Mouse (Mus musculus): ENCODE measurements around the gene Nup85. TPM values are rescaled to one million over a fixed set of nuclear protein-coding genes. Genes with fewer than 3 reads are reported as not detected.

The Nup85 gene
- polyA plus RNA-seq, 1 experiment from 2014 or later, result 109 TPM

DNA sequence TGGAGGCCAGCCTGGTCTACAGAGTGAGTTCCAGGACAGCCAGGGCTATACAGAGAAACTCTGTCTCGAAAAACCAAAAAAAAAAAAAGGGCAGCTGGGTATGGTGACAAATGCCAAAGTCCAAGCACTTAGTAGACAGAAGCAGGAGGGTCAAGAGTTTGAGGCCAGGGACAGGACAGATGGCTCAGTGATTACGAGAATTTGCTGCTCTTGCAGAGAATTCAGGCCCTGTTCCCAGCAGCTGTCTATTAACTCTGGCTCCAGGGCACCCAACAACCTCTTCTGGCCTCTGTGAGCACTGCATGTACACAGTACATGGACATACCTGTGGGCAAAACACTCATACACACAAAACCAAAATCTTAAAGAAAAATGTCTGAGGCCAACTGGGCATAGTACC lies 53.8 kb downstream of the Nup85 start:
- WGBS, result 90% methylated on average over 2 of the region's 2 CpGs
- Histone ChIP-seq H3K27me3 (peaks cover 16% of the 10 kb centered on the region), H3K9ac (no peak overlapping the region), H3K36me3 (peaks cover 68% of the 10 kb centered on the region), H3K4me3 (no peak overlapping the region), H3K4me1 (replicated peaks) (peaks cover 8% of the 10 kb centered on the region), H3K27ac (no peak overlapping the region), H3K9me3 (no peaks in the 10 kb centered on the region), H3K4me2 (no peak overlapping the region)
- ATAC-seq (ENCODE audit: low FRiP score), result no peak

DNA sequence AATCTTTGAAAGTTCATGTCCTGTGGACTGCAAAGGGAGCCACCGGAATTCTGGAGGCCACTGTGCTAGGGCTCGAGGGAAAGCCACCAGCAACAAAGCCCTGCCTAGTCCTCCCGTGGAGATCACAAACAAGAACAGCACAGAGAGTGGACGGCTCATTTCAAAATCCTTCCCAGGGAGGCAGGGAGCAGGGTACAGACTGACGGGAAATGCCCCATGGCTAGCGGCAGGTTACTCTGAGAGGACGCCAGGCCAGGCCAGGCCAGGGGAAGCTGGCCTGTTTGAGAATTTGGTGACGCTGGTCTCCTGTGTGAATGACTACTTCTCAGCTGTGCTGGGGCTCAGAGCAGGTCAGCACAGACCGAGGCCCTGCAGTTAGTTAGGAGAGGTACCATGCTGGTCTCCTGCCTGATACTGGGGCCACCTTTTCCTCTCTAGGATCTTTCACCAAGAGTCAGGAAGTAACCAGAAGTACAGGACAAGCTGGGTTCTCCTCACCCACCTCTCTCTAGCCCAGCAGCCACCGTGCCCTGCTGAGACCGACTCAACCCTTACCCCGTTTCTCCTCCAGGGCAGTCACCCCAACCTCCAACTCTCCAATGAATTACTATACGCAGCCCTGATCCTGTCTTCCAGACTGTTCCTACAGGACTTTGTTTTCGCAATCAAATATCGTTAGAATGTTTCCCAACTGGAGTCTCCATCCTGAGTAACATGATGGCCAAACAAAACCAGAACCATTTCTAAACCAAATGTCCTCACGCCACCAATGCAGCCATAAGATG lies 54.7 kb downstream of the Nup85 start:
- Histone ChIP-seq H3K27me3 (peaks cover 9% of the 10 kb centered on the region; the same call in 1 of the 2 replicates), H3K4me1 (replicated peaks) (no peaks in the 10 kb centered on the region), H3K9me3 (no peaks in the 10 kb centered on the region), H3K36me3 (peaks cover 76% of the 10 kb centered on the region), H3K27ac (no peak overlapping the region), H3K4me2 (no peak overlapping the region), H3K4me3 (no peak overlapping the region), H3K9ac (no peak overlapping the region)
- no peak for ATAC-seq (ENCODE audit: low FRiP score)
- WGBS, result 90% methylated on average over 16 of the region's 16 CpGs

DNA sequence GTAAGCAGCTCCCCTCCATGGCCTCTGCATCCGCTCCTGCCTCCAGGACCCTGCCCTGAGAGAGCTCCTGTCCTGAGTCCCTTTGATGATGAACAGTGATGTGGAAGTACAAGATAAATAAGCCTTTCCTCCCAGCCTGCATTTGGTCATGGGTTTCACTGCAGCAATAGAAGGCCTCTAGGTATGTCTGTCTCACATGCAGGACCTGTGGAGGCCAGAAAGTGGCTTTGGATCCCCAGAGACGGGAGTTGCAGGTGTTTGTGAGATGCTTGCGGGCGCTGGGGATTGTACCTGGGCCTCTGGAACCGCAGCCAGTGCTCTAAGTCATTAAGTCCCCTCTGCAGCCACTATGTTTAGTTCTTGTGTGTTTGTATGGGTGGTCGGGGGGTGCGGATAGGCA lies 55.7 kb downstream of the Nup85 start:
- no peaks in the 10 kb centered on the region for H3K9me3 ChIP-seq
- H3K36me3 ChIP-seq, result peaks cover 69% of the 10 kb centered on the region
- H3K27ac ChIP-seq, result no peak overlapping the region
- no peaks in the 10 kb centered on the region for H3K27me3 ChIP-seq
- no peak for ATAC-seq (ENCODE audit: low FRiP score)
- H3K4me1 ChIP-seq (replicated peaks), result no peaks in the 10 kb centered on the region
- H3K9ac ChIP-seq, result no peak overlapping the region
- no peak overlapping the region for H3K4me3 ChIP-seq
- no peak overlapping the region for H3K4me2 ChIP-seq
- WGBS, result 95% methylated on average over 7 of the region's 7 CpGs

DNA sequence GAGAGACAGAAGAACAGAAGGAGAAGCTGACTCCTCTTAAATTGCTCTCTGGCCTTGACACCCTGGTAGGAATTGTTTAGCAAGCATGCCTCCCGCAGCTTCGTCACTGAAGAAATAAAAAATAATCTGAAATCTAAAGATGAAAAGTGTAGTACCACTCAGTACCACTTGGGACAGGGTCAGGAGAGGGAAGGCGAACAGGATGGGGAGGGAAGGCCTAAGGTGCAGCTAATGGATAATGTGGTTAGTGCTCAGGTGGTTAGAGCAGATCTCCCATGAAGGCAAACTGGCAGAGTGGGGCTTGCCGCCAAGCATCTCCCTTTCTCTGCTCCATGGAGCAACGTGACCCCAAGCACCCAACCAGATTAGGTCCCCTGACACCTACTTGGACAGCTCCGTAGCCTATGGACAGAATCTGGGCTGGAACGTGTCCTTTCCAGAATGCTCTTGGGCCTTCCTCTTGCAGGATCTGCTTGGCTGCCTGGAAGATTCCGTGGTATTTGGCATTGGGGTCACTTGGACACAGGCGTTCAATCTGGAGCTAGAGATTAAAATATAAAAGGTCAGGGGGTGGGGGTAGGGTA lies 59.3 kb downstream of the Nup85 start:
- ATAC-seq (ENCODE audit: low FRiP score), result no peak
- 76% methylated on average over 9 of the region's 9 CpGs for WGBS
- H3K9me3 ChIP-seq, result no peaks in the 10 kb centered on the region
- H3K36me3 ChIP-seq, result peaks cover 44% of the 10 kb centered on the region
- no peak overlapping the region for H3K4me3 ChIP-seq
- H3K9ac ChIP-seq, result no peak overlapping the region
- H3K4me1 ChIP-seq (replicated peaks), result peaks cover 16% of the 10 kb centered on the region
- H3K27ac ChIP-seq, result no peak overlapping the region
- H3K27me3 ChIP-seq, result no peaks in the 10 kb centered on the region
- no peak overlapping the region for H3K4me2 ChIP-seq

DNA sequence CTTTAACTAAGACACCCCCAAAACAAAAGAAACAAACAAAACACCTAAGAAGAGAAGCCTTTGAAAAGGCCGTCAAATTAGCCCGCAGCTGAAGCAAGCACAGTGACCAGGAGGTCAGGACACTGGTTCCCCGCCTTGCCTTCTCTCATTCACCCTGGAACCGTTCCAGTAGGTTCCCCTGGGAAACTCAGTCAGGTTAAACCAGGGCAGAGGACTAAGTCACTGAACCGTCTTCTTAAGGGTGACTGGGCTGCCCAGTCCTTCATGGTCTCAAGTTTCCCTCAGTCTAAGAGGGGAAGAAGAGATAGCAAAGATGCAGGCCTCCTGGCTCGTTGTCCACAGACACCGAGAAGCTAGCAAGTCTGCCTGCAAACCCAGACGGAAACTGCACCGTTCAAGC lies 61.6 kb downstream of the Nup85 start:
- Histone ChIP-seq H3K4me2 (no peak overlapping the region), H3K9ac (no peak overlapping the region), H3K27me3 (no peaks in the 10 kb centered on the region), H3K4me3 (no peak overlapping the region), H3K36me3 (peaks cover 26% of the 10 kb centered on the region), H3K9me3 (no peaks in the 10 kb centered on the region), H3K4me1 (replicated peaks) (peaks cover 18% of the 10 kb centered on the region), H3K27ac (no peak overlapping the region)
- 82% methylated on average over 9 of the region's 9 CpGs for WGBS
- ATAC-seq (ENCODE audit: low FRiP score), result no peak

DNA sequence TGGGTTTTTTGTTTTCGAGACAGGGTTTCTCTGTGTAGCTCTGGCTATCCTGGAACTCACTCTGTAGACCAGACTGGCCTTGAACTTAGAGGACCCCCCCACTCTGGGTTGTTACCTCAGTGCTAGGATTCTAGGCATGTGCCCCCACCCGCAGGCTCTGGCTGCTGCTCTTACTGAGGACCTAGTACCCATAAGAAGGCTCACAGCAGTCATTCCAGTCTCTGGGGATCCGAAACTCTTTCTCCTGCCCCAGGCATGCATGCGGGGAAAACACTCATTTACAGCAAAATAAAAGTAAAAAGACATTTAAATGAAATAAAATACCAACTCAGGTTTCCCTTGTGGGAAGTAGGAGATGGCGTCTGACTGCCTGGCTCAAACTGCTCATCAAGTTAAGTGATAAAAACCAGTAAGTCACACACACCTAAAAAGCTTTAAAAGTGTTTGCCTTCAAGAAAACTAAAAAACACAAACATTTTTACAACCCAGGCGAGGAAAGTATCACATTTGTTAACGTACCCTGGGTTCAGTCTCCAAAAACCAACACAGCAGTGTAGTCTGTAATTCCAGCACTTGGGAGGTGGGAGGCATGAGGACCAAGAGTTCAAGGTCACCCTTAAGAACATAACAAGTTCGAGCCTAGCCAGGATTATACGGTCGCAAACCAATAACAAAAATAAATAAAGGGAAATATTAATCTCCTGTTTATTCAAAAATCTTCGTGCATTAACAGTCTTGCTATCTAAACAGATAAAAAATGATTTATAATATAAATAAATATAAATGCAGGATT lies 62.8 kb downstream of the Nup85 start:
- Histone ChIP-seq H3K27me3 (no peaks in the 10 kb centered on the region), H3K27ac (no peak overlapping the region), H3K4me2 (peak overlapping the region; percentile 89), H3K4me3 (peak overlapping the region; percentile 76), H3K9me3 (no peaks in the 10 kb centered on the region), H3K36me3 (peaks cover 17% of the 10 kb centered on the region), H3K4me1 (replicated peaks) (peaks cover 18% of the 10 kb centered on the region), H3K9ac (peak overlapping the region; percentile 78)
- ATAC-seq (ENCODE audit: low FRiP score), result no peak
- WGBS, result 51% methylated on average over 11 of the region's 11 CpGs

DNA sequence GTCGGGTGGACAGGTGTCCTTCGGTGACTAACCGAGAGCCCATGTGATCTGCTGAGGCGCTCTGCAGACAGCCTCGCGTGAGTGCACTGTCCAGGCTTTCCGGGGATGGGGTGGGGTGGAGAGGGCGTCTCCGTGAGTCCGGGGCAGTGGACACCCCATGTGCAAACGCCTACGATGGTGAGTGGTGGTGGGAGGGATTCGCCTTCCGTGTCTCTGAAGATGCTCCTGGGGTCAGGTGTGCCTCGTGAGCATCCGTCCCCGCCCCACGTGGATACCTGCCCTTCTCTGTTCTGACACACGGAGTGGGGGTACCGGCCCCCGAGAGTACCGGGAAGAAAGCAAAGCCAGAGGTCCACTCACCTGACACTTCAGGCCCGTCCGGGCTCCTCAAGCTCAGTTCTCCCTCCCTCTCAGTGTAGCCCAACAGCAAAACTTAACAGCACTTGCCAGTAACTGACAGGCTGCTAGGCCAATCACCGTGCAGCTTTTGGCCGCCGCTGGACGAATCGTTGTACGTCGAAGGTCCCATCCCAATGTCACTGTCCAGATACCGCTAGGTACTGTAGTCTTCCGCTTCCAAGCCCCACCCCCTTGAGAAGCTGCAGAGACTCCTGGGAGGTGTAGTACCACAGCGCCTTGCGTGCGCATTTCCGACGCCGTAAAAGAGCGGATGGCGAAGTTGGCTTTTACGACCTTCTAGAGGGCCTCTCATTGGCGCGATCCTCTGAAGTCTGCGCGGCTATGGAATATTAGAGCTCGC lies 63.7 kb downstream of the Nup85 start, which contains the start of gene Slc25a19:
Gene Slc25a19, minus strand, starts transcription at position 591 of the 760 bp plus-strand sequence.
- under 1% methylated on average over 47 of the region's 47 CpGs for WGBS

DNA sequence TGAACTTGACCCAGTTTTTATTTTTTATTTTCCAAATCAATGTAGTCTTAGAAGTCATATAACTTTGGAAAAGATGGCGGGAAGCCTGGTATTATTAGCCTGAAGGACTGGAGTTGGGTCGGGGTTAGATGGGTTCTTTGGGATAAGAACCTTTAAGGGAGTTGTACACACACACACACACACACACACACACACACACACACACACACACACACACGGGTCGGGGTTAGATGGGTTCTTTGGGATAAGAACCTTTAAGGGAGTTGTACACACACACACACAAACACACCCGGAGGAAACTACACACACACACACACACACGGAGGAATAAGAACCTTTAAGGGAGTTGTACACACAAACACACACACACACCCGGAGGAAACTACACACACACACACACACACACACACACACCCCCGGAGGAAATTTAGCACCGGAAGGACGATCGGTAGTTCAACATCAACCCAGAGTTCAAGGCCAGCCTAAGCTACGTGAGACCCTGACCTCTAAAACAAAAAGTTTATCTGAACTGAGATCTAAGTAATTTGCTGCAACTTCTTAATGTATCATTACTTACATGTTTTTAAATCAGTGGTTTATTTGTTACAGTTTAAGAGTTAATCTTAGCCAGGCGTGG lies 64.3 kb downstream of the Nup85 start:
- ATAC-seq (ENCODE audit: low FRiP score), result peak; percentile 4; the same call in 1 of the 2 replicates

More for the DNA sequence above, 63.7 kb downstream of the Nup85 start, which contains the start of gene Slc25a19:
- Histone ChIP-seq H3K27ac (peak within 1 kb of the TSS; percentile 48), H3K36me3 (peaks cover 9% of the 10 kb centered on the region), H3K4me2 (peak within 1 kb of the TSS; percentile 89), H3K9me3 (no peaks in the 10 kb centered on the region), H3K4me1 (replicated peaks) (peaks cover 18% of the 10 kb centered on the region), H3K4me3 (peak within 1 kb of the TSS; percentile 76), H3K27me3 (no peaks in the 10 kb centered on the region), H3K9ac (peak within 1 kb of the TSS; percentile 78)
- peak; percentile 99 for ATAC-seq (ENCODE audit: low FRiP score)

DNA sequence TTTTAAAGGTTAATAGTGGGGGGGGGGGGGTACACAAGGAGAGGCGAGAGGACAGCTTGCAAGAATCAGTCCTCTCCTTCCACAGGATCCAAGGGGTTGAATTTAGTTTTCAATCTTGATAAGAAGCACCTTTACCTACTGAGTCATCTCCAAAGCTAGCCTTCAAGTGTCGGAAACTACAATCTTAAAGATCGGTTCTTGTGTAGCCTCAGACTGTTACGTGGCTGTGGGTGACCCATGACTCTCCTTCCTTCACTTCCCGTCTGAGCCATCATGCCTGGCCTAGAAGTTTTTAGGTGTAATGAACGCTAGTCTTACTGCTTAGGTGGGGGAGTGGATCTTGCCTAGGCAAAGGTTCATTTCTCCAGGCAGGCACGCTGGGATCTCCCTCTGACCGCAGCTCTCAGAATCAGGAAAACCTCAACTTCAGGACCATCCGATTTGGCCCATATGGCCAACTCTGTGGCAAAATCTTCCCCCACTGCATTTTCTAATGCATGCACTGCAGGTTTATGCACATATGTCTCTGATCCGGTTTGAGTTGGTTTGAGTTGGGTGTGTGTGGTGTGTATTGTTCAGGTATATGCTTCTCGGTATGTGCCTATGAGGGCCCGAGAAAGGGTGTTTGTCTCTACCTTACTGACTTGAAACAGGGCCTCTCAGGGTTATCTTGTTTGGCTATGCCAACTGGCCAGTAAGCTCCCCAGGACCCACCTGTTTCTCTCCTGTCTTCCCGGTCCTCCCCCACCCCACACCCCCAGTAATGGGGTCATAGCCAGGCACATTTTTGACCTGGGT lies 65.7 kb downstream of the Nup85 start:
- Histone ChIP-seq H3K27ac (no peak overlapping the region), H3K9ac (no peak overlapping the region), H3K4me1 (replicated peaks) (peaks cover 18% of the 10 kb centered on the region), H3K4me2 (no peak overlapping the region), H3K27me3 (no peaks in the 10 kb centered on the region), H3K9me3 (no peaks in the 10 kb centered on the region), H3K4me3 (no peak overlapping the region), H3K36me3 (no peaks in the 10 kb centered on the region)
- ATAC-seq (ENCODE audit: low FRiP score), result no peak
- WGBS, result 89% methylated on average over 13 of the region's 13 CpGs

More for the DNA sequence above, 64.3 kb downstream of the Nup85 start:
- H3K27ac ChIP-seq, result no peak overlapping the region
- H3K4me2 ChIP-seq, result peak overlapping the region; percentile 51
- peak overlapping the region; percentile 76 for H3K4me3 ChIP-seq
- peaks cover 18% of the 10 kb centered on the region for H3K4me1 ChIP-seq (replicated peaks)
- 0 out of 2 replicates have a peak overlapping the region, but pooled peaks have one; percentile 39 for H3K9ac ChIP-seq
- WGBS, result 54% methylated on average over 13 of the region's 13 CpGs
- H3K36me3 ChIP-seq, result peaks cover 2% of the 10 kb centered on the region; the same call in 1 of the 2 replicates
- H3K27me3 ChIP-seq, result no peaks in the 10 kb centered on the region
- H3K9me3 ChIP-seq, result no peaks in the 10 kb centered on the region

DNA sequence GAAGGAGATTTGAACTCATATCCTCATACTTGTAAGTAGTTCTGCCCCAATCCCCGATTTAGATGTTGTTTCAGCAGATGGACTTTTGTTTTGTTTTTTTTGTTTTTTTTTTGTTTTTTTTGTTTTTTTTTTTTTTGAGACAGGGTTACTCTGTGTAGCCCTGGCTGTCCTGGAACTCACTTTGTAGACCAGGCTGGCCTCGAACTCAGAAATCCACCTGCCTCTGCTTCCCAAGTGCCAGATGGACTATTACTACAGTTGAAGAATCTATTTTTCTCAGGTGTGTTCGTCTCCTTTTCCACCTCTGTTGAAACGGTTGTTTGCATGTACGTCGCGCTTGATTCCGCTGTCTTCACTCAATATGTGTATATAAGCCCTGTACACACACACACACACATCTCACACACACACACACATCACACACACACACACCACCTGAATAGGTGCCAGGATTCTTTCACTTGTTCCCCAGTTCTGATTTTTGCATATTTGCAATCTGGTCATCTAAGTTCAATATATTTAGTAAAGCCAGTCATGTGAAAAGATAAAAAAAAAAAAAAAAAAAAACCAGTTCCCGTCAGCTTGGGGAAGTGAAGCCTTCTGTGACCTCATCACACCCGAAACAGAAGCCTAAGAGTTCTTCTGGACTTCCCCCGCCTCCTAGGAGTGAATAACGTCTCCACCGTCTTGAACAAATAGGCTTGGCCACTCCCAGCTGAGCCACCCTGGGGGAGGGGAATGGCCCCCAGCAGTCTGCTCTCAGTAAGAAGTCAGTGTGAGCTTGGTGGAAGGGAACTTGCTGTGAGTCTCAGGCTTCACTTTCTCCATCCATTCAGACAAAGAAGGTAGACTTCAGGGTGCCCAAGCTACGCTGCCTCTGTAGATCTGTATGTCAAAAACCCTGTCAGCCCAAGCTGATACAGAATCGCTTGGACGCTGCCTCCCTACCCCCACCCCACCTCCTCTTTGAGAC lies 66.6 kb downstream of the Nup85 start:
- Histone ChIP-seq H3K4me2 (no peak overlapping the region), H3K27me3 (no peaks in the 10 kb centered on the region), H3K27ac (no peak overlapping the region), H3K36me3 (no peaks in the 10 kb centered on the region), H3K4me1 (replicated peaks) (peaks cover 17% of the 10 kb centered on the region), H3K9me3 (no peaks in the 10 kb centered on the region), H3K9ac (no peak overlapping the region), H3K4me3 (no peak overlapping the region)
- ATAC-seq (ENCODE audit: low FRiP score), result no peak
- 53% methylated on average over 16 of the region's 16 CpGs for WGBS
